Mouse (Mus musculus): ENCODE measurements around the gene Gpbp1l1. TPM values are rescaled to one million over a fixed set of nuclear protein-coding genes. Genes with fewer than 3 reads are reported as not detected.

Gpbp1l1 gene
- polyA plus RNA-seq (2021; fragmentation: Nextera tagmentation): 3.2 and 4.1 TPM in 2 replicates
- long read RNA-seq, experiment 1, partial matches to known transcripts: 2 of 5 reads
- long read RNA-seq, experiment 1, other reads (novel, unspliced or antisense): 3 of 5 reads
- long read RNA-seq, experiment 2, transcript Gpbp1l1-201 (12 exons, 3,588 nt): major isoform, 5 of 10 reads
- long read RNA-seq, experiment 2, partial matches to known transcripts: 4 of 10 reads
- long read RNA-seq, experiment 2, other reads (novel, unspliced or antisense): 1 of 10 reads

DNA sequence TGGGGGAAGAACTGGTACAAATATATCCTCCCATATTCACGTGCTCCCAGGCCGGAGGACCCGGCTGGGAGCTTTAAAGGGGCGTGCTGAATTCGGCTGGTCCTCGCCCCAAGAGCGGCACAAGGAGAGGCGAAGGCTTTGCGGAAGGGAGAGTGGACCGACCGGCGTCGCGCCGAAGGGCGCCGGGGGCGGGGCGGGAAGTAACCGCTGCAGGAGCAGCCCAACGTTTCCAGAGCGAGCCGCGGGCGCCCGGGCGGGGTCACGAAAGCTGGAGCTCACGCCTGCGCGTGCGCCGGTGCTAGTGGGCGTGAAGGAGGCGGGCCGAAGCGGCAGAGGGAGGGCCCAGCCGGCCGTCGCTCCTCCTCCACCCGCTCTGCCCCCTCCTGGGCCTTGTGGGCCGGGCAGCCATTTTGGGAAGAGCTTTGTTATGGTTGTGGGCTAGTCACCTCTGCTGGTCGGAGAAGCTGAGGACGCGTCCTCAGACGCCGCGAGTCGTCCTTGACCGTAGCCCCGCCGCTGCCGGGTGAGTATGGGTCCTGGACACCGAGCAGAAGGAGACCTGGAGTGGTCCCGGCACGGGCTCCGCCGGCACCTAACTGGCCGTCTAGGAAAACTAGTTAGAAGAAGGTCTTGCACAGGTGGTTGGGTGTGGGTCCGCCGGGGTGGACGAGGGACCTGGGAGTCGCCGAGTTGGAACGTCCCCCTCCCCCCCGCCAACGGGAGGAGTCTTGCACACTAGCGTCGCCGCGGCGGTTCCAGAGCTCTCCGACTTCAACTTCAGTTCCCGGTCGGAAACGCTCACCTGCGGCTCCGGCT, at the start of gene Gpbp1l1:
Gene Gpbp1l1, plus strand, starts transcription at position 353 of the 816 bp plus-strand sequence.

DNA sequence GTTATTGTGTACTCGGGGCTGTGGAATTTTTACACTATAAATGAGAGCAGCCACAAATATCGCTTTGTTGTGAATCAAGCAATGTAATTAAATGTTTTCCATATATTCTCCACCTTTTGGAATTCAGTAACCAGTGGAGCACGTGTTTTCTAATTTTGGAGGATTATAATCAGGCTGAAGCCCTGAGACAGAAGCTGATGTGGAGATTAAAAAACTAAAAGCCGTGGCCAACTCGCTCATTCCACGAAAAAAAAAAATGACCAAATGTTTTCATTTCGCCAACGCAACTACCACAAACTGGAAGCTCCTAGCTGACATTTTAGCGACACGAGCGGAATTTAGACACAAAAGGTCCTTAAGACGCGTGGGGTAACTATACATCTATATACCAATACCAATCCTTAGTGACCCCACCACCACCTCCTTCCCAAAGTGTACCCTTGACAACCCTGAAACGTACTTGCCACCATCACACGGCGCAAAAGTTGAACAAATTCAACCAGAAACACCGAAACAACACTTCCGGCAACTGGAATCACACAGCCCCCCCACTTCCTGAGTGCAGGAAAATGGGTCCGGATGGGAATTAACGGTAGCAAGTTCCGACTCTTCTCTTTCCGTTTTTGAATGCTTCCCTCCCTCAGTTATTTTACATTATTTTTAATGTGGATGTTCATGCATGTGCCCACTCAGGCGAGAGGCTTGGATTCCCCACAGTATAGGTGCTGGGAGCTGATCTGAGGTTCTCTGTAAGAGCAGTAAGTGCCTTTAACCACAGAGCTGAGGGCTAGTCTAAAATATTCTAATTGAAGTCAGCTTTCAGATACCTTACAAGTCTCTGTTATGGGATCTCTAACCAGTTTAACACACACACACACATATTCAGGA, 1.8 kb upstream of the Gpbp1l1 start, which contains the start of gene Tmem69:
Gene Tmem69, minus strand, starts transcription at position 524 of the 888 bp plus-strand sequence.

DNA sequence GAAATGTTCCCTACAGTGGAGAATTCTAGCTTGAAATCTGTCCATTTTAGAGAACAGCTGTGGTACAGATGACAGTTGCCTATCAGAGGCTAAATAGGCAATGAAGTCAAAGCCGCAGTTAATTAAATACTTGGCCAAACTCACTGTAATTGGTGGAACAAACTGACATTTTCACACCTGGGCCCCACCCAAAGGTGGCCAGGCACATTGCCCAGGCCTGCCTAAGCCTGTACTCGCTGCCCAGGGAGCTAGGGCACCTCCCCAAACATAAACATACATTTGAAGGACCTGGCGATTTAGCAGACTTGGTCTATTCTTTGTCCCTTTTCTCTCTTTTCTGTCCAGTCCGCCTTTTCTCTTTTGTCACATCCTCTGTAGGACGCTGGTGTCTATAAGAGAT, 38.9 kb downstream of the Gpbp1l1 start, which contains the start of gene Ccdc17:
Gene Ccdc17, plus strand, starts transcription at position 276 of the 400 bp plus-strand sequence.

DNA sequence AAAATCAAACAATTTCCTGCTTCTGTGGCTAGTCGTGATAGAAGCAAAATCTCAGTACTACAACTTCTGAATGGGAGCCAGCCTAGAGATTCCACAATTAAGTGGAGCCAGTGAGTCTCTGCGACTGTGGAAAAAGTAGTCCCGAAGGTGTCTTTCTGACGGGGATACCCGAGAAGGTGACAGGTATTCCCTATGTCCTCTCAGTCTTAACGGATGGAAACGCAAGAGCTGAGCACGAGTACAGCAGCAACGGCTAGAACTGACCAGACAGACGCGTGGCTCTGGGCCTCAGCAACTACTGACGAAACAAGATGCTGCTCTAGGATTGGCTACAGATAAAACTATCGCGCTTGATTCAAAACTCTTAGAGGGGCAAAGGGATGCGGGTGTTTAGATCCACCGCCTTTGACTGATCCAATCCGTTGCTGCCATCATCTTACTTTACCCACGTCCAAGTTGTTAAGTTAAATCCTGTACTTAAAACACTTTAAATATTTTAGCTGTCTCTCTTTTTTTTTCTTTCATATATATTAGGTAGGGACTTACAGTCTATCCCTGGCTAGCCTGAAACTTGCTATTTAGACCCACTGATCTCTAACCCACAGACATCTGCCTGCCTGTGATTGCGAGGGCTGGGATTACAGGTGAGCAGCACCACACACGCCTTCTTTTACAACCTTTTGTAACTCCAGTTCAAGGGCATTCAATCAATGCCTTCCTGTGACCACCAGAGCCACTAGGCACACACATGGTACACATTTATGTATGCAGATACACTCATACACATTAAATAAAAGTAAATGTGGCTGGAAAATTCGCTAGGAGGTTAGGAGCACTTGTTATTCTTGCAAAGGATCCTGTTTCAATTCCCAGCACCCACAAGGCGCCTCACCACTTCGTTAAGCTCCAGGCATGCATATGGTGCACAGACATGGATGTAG, 70.5 kb downstream of the Gpbp1l1 start, which contains the start of gene Nasp:
Gene Nasp, minus strand, starts transcription at position 220 of the 941 bp plus-strand sequence.

Other genes starting within 250 kb of the Gpbp1l1 start
- 9.2 and 9.7 TPM in 2 replicates for gene Mast2, start 93.5 kb upstream of the Gpbp1l1 start, polyA plus RNA-seq (2021; fragmentation: Nextera tagmentation)
- 2.5 and 3.9 TPM in 2 replicates for gene Ipp, start 50.1 kb upstream of the Gpbp1l1 start, polyA plus RNA-seq (2021; fragmentation: Nextera tagmentation)
- 4.8 and 5.9 TPM in 2 replicates for gene Tmem69, start 1.7 kb upstream of the Gpbp1l1 start, polyA plus RNA-seq (2021; fragmentation: Nextera tagmentation)
- 1.5 and 1.6 TPM in 2 replicates for gene Ccdc17, start 39.0 kb downstream of the Gpbp1l1 start, polyA plus RNA-seq (2021; fragmentation: Nextera tagmentation)
- gene Nasp, start 70.3 kb downstream of the Gpbp1l1 start, polyA plus RNA-seq (2021; fragmentation: Nextera tagmentation): 4.6 and 4.9 TPM in 2 replicates
- gene Akr1a1, start 94.0 kb downstream of the Gpbp1l1 start, polyA plus RNA-seq (2021; fragmentation: Nextera tagmentation): 568 and 595 TPM in 2 replicates
- 629 and 803 TPM in 2 replicates for gene Prdx1, start 127.9 kb downstream of the Gpbp1l1 start, polyA plus RNA-seq (2021; fragmentation: Nextera tagmentation)
- 10.3 and 13.6 TPM in 2 replicates for gene Mmachc, start 150.7 kb downstream of the Gpbp1l1 start, polyA plus RNA-seq (2021; fragmentation: Nextera tagmentation)
- gene Ccdc163, start 150.9 kb downstream of the Gpbp1l1 start, polyA plus RNA-seq (2021; fragmentation: Nextera tagmentation): 1.7 and 2.1 TPM in 2 replicates
- 1.9 and 2.0 TPM in 2 replicates for gene Tesk2, start 163.3 kb downstream of the Gpbp1l1 start, polyA plus RNA-seq (2021; fragmentation: Nextera tagmentation)
- gene Toe1, start 250.0 kb downstream of the Gpbp1l1 start, polyA plus RNA-seq (2021; fragmentation: Nextera tagmentation): 10.1 TPM in 2 replicates

Measured in layer of hippocampus, adult 6 months (tissue).